Mouse (Mus musculus) MN1 (cell line): Measurements from ENCODE around the gene Atp5b.
"Not testable (repeated sequence)": the region's sequence is repeated elsewhere in the genome, so short reads cannot be mapped to it uniquely, and the experiment has no call there.

Experiments used
- DNase-seq: peaks from one replicate; pipeline ENCODE4 v3.0.0-alpha.2; 2016; ENCODE audit warnings: low spot score

Gene Atp5b

GRCm38 (mm10) chr10:128069201-128069600, 13.9 kb upstream of the Atp5b start:
- DNase-seq: no peak

GRCm38 (mm10) chr10:128070432-128070831, 12.6 kb upstream of the Atp5b start:
- DNase-seq: not testable (repeated sequence)

GRCm38 (mm10) chr10:128078269-128078668, 4.8 kb upstream of the Atp5b start:
- DNase-seq: not testable (repeated sequence)

GRCm38 (mm10) chr10:128080496-128080895, 2.6 kb upstream of the Atp5b start:
- peak; percentile 52 for DNase-seq

GRCm38 (mm10) chr10:128081807-128082476, 1.1 kb upstream of the Atp5b start:
- peak; percentile 75 for DNase-seq

- DNase-seq: no peak
Observed at GRCm38 (mm10) chr10:128082477-128082808, 630 bp upstream of the Atp5b start.

GRCm38 (mm10) chr10:128083688-128084087, 615 bp downstream of the Atp5b start:
- DNase-seq: no peak

- DNase-seq: no peak
Observed at GRCm38 (mm10) chr10:128084160-128084559, 1.1 kb downstream of the Atp5b start.

- DNase-seq: peak; percentile 76
Observed at GRCm38 (mm10) chr10:128086391-128086790, 3.3 kb downstream of the Atp5b start.

GRCm38 (mm10) chr10:128087216-128087615, 4.1 kb downstream of the Atp5b start:
- not testable (repeated sequence) for DNase-seq

- no peak for DNase-seq
Observed at GRCm38 (mm10) chr10:128088181-128088580, 5.1 kb downstream of the Atp5b start.

GRCm38 (mm10) chr10:128089842-128090241, 6.8 kb downstream of the Atp5b start:
- DNase-seq: no peak

- peak; percentile 98 for DNase-seq
Observed at GRCm38 (mm10) chr10:128090651-128091563, 7.8 kb downstream of the Atp5b start.

- peak; percentile 78 for DNase-seq
Observed at GRCm38 (mm10) chr10:128091564-128092505, 8.8 kb downstream of the Atp5b start, which contains the start of gene Baz2a. Gene Baz2a (plus strand): TSS chr10:128091577.

- peak; percentile 93 for DNase-seq
Observed at GRCm38 (mm10) chr10:128092506-128093495, 9.7 kb downstream of the Atp5b start.

GRCm38 (mm10) chr10:128093496-128094294, 10.6 kb downstream of the Atp5b start:
- DNase-seq: peak; percentile 77

GRCm38 (mm10) chr10:128094340-128094968, 11.4 kb downstream of the Atp5b start:
- peak; percentile 96 for DNase-seq

GRCm38 (mm10) chr10:128095003-128095636, 12.0 kb downstream of the Atp5b start:
- DNase-seq: no peak

GRCm38 (mm10) chr10:128096313-128096692, 13.2 kb downstream of the Atp5b start:
- DNase-seq: no peak
